Mouse (Mus musculus): ENCODE measurements around the gene Lsm11. TPM values are rescaled to one million over a fixed set of nuclear protein-coding genes. Genes with fewer than 3 reads are reported as not detected.

The Lsm11 gene
- 10 to 100 TPM; 71.1 to 85.1 TPM for total RNA-seq (2021)
- long read RNA-seq, experiment 1, full-length matches to known transcripts: 38 of 57 reads
- long read RNA-seq, experiment 1, partial matches to known transcripts: 0 of 57 reads
- long read RNA-seq, experiment 1, other reads (novel, unspliced or antisense): 19 of 57 reads
- long read RNA-seq, experiment 2, full-length matches to known transcripts: 48 of 71 reads
- long read RNA-seq, experiment 2, partial matches to known transcripts: 0 of 71 reads
- long read RNA-seq, experiment 2, other reads (novel, unspliced or antisense): 23 of 71 reads

DNA sequence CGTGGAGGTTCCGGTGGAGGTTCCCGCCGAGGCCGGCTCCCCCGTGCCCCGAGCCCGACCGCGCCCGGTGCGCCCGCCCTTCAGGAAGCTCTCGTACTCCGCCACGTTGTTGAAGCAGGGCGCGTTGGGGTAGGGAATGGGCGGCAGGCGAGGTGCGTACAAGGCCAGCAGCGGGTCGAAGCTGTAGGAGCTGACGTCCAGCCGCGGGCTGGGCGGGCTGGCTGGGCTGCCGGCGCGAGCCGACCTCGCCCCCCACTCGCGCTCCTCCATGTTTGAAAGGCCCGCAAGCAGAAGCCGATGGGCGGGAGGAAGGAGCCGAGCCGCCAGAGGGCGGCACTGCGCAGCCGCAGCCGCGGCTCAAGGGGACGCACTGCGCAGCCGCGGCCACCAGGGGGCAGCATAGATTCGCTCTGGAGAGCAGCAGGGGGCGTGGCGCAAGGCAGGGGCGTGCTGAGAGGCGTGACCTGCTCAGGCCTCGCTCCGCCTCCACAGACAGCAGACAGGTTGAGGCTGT lies at the start of gene Lsm11:
TSS of gene Lsm11 (minus strand) at position 293 of the 514 bp plus-strand sequence.
- intact Hi-C loops (cut with DNase I): loop anchor here (5.0 to 10.0 kb wide), 4 partner anchors 108 to 273 kb away; partner anchors contain the start of gene Gm12166
- peak; percentile 95 to 98 for DNase-seq (ENCODE audit: low spot score in 2 of 2)

DNA sequence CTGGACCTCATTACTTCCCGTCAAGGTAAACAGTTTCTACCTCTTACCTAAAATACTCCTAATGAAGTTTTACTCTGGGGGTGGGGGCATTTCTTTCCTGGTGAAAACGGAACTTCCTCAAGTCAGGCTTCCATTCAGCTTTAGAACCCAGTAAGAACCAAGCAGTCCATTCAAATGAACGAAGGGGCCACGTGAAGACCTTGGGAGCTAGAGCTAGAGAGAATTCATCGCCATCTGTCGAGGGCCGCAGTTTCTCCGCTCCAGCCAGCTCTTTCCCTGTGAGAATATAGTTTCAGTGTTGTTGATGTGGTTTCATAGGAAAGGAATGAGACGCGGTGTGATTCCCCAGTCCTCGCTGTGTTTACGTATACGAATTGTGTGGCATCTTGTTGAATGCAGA lies 47.4 kb upstream of the Lsm11 start:
- intact Hi-C loops (cut with DNase I): no loop called here
- no peak for DNase-seq (ENCODE audit: low spot score in 2 of 2)

DNA sequence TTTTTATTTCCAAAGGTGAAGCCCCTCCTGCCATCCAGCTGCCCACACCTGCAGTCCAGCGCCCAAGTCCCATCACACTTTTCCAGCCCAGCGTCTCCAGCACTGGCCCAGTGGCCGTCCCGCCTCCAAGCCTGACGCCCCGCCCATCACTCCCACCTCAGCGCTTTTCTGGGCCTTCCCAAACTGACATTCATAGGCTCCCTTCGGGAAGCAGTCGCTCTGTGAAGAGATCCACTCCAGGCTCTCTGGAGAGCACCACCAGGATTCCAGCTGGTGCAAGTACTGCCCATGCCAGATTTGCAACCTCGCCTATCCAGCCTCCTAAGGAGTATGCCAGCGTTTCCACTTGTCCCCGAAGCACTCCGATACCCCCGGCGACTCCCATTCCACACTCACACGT lies 46.9 kb upstream of the Lsm11 start:
- intact Hi-C loops (cut with DNase I): no loop called here
- no peak for DNase-seq (ENCODE audit: low spot score in 2 of 2)

DNA sequence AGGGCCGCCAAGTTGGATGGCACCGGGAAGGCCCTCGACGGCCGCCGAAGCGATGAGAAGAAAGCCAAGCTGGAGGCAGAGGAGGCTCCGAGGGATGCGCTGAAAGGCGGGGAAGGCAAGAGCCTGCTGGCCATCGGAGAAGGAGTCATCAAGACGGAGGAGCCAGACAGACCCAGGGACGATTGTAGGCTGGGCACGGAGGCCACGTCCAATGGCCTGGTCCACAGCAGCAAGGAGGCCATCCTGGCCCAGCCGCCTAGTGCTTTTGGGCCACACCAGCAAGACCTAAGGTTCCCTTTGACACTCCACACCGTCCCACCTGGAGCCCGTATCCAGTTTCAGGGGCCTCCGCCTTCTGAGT lies 36.1 kb upstream of the Lsm11 start:
- intact Hi-C loops (cut with DNase I): no loop called here
- DNase-seq (ENCODE audit: low spot score in 2 of 2): no peak

DNA sequence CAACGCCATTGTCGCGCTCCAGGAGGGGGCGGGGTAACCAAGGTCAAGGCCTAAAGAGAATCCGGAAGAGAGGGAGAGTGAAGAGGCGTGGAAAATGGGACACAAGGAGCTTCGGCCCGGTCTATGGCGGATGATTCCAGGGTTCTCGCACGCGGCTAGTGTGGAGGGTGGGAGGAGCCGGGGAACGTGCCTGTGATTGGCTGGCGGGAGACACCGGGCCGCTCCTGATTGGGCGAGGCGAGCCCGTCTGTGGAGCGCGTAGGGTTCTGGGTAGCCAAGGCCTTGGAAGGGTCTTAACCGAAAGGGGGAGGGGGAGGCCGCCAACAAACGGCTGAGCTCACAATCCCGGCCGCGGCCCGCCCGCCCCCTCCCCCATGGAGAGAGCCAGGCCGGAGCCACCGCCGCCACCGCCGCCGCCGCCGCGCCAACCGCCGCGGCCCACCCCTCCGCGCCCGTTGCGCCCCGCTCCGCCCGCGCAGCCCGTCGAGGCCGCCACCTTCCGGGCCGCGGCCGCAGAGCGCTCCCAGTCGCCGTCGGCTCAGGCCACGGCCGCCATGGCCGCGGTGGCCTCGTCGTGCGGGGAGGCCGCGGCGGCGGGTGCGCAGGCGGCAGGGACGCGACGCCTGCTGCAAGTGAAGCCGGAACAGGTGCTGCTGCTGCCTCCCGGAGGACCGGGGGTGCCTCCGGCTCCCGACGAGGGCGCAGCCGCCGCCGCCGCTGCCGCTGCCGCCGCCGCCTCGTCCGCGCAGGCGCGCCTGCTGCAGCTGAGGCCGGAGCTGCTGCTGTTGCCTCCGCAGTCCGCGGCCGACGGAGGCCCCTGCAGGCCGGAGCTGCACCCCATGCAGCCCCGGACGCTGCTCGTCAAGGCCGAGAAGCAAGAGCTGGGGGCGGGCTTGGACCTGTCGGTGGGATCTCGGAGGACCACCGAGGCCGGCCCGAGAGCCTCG lies 35.5 kb upstream of the Lsm11 start, which contains the start of gene Sox30:
TSS of gene Sox30 (plus strand) at position 365 of the 947 bp plus-strand sequence.
- DNase-seq (ENCODE audit: low spot score in 2 of 2): peak; percentile 59 to 60
- intact Hi-C loops (cut with DNase I): no loop called here

DNA sequence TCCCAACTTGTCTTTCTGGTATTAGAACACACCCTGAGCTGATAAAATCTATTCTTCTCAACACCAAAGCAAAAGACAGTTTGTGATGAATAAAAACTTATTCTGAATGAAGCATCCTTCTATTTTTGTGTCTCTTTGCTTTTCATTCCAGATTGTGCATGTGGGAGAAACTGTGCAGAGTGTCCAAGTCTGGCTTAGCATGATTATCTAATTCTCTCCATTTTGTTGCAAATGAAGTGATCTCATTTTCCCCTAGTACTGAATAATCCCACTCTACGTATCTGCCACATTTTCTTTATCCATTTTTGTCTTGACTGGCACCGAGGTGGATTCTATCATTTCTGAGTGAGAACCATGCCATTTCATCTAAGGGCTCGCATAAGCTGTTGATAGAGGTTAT lies 31.3 kb upstream of the Lsm11 start:
- DNase-seq (ENCODE audit: low spot score in 2 of 2): peak in 1 of 2 experiments; percentile 52
- intact Hi-C loops (cut with DNase I): no loop called here

DNA sequence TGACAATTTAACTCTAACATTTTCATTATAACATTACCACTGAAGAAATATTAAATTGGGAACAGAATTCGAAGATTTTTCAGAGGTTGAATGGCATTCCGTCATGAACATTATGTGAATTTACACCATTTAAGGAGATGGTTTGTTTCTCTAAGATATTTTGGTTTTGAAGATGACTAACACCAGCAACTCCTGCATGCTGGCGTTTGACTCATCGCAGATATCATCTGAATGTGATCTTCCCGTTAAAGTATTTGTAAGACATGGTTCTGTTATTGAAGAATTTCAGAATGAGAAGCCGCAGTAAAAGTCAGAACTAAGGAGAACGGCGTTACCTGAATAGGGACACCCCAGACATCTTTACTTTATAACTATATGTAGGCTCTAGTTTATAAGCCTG lies 29.7 kb upstream of the Lsm11 start:
- intact Hi-C loops (cut with DNase I): no loop called here

DNA sequence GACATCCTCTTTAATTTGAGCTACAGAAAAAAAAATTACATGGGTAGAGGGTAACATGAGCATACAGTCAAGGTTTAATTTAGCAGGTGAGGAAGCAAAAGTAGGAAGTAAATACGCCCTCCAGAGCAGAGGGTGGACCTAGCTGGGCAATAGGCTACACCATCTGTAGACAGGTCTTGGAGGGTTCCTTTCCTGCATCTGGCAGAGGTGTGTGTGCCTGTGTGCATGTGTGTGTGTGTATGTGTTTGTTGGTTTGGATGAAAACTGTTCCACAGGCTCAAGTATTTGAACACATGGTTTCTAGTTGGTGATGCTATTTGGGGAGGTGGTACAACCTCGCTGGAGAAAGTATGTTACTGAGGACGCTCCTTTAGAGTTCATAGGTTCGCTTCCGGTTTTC lies 28.9 kb upstream of the Lsm11 start:
- intact Hi-C loops (cut with DNase I): no loop called here

More for the DNA sequence above, 29.7 kb upstream of the Lsm11 start:
- no peak for DNase-seq (ENCODE audit: low spot score in 2 of 2)

DNA sequence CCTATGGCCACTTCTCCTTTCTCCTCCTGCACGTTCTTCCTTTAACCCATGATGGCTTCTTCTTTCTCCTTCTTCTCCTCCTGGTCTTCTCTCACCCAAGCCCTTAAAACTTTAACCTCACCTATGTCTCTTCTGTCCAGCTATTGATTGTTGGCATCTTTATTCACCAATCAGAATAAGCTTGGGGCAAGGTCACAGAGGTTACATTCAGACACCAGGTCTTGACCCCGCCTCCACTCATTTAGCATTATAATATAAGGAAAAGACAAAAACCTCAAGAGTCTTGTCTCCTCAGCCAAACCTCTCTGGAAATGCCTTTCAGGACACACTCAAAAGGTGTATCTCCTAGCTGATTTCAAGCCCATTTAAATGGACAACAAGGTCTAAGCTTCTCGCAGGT lies 23.7 kb upstream of the Lsm11 start:
- intact Hi-C loops (cut with DNase I): no loop called here
- no peak for DNase-seq (ENCODE audit: low spot score in 2 of 2)

More for the DNA sequence above, 28.9 kb upstream of the Lsm11 start:
- no peak for DNase-seq (ENCODE audit: low spot score in 2 of 2)

DNA sequence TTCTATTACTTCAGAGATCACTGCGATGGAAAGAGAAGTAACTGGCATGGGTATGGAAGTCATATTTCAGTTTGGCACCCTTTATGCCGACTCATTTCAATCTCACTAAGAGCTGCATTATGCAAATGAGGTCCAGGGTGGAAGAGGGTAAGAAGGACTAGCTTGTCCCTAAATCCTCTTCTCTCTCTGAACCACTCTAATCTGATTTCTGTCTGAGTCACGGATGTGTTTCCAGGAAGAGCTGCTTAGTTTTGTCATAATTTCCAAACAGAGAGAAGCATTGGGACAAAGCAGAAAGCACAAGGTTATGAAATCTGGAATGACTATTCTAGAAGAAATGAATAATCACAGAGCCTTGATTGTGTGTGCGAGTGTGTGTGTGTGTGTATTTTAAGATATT lies 22.2 kb upstream of the Lsm11 start:
- intact Hi-C loops (cut with DNase I): no loop called here
- DNase-seq (ENCODE audit: low spot score in 2 of 2): no peak

DNA sequence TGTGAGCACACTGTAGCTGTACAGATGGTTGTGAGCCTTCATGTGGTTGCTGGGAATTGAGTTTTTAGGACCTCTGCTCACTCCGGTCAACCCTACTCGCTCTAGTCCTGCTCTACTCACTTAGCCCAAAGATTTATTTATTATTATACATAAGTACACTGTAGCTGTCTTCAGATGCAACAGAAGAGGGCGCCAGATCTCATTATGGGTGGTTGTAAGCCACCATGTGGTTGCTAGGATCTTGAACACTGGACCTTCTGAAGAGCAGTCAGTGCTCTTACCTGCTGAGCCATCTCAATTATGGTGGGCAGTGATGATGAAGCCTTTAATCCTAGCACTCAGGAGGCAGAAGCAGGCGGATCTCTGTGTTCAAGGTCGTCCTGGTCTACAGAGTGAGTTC lies 15.3 kb upstream of the Lsm11 start:
- intact Hi-C loops (cut with DNase I): no loop called here
- DNase-seq (ENCODE audit: low spot score in 2 of 2): no peak

DNA sequence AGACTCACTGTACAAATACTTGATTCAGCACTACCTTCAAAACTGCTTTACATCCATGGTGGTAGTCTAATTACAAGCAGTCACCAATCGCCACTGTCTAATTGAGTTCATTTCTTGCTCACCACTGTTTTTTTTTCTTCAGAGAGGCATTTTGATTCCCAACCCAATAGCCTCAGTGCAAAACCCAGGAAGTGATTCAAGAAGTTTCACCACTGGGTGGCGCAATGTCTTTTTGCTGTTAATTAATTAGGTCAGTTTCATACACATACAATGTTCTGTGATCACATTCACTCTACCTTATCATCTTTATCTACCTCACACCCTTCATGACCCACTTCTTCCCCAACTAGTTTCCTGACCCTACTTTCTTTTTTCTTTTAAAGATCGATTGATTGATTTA lies 14.9 kb upstream of the Lsm11 start:
- peak in 1 of 2 experiments; percentile 35 for DNase-seq (ENCODE audit: low spot score in 2 of 2)
- intact Hi-C loops (cut with DNase I): no loop called here

DNA sequence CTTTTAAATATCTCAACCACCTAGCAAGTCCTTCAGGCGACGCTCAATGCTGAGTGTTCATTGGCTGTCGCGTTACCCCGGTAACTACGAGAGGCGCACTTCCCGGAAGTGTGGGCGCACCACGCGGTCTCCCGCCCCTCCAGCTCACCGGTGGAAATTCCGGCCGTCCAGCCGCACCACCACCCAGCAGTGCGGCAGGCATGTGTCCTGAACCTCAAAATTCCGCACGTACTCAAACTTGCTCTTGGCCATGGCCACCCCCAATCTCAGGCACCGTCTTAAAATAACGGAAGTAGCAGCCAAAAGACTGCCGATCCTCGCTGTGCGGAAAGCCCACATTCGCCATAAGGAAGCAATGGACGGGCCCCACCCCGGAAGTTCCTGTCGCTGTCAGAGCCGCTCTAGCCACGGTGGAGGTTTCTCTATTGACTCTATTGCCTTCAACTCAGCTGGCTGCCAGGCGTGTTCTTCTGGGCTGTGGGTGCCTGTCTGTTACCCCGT lies 10.4 kb upstream of the Lsm11 start, which contains the start of gene Thg1l:
TSS of gene Thg1l (minus strand) at position 368 of the 501 bp plus-strand sequence.
- peak; percentile 88 to 90 for DNase-seq (ENCODE audit: low spot score in 2 of 2)
- intact Hi-C loops (cut with DNase I): no loop called here

DNA sequence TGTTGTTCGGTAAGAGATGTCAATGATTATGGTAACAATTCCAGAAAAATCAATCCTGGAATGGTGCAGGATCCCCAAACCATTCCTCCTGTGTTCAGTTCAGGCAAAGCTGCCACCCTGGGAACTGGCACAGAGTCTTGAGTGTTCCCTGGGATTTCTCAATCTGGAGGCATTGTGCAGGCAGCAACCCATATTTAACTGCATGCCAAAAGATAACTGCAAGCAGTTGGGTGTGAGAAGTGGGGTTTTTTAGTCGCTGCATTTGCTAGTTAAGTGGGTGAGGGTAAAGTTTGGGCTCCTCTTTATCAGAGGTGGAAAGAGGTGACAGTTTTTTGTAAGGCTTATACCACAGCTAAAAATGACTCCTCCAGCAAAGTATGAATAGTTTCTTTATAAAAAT lies 2.8 kb upstream of the Lsm11 start:
- peak; percentile 46 to 59 for DNase-seq (ENCODE audit: low spot score in 2 of 2)
- intact Hi-C loops (cut with DNase I): loop anchor here (5.0 to 10.0 kb wide), 4 partner anchors 105 to 270 kb away; partner anchors contain the start of gene Gm12166

DNA sequence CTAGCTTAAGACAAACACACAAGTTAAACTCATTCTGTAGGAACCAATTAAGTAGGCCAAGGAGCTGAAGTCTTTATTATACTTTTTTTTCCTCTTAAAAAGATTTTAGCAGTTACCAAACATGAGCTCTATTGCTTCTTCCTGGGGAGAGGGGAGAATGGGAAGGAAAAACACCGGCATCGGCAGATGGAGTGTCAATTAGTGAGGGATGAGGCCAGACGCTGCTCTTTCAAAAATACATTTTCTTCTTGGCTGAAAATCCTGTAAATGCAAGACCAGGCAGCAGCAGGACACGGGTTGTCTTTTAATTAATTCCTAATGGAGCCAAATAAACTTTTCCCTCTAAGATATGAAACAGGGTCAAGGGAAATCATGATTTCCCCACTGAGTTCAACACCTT lies 2.1 kb upstream of the Lsm11 start:
- DNase-seq (ENCODE audit: low spot score in 2 of 2): no peak
- intact Hi-C loops (cut with DNase I): loop anchor here (5.0 to 10.0 kb wide), 4 partner anchors 106 to 271 kb away; partner anchors contain the start of gene Gm12166

DNA sequence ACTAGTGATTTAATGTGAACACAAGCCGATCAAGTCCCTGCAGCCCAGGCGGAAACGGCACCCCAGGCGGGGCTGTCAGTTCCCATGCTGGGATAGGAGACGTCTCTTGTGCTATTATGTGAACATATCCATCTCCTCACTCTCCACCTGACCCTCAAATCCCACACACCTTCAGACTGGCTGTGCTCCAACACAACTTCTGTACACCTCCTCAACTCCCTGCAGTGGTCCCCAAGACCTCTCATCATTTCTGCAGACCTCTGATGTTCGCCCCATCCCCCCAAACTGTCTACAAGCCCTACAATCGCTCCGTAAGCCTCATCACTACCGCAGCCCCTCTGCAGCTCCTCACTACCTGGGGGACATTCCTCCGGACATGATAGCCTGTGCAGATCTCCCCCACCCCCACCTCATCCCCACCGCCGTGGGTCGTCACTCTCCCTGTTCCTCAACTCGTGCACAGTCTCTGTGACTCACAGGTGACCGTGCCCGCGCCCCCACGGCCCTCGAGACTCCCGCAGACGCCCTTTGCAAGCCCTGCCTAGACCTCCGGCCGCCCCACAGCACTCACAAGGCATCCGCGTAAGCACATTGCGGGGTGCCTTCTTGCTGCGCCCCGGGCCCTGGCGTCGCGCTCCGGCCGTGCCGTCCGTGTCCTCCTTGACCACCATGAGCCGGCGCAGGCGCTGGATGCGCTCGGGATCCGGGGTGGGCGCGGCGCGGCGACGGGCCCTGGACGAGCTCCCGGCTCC lies 668 bp downstream of the Lsm11 start:
- intact Hi-C loops (cut with DNase I): loop anchor here (10.0 kb wide), 1 partner anchor 191 kb away; no protein-coding TSS in a partner anchor
- DNase-seq (ENCODE audit: low spot score in 2 of 2): peak; percentile 16 to 39

DNA sequence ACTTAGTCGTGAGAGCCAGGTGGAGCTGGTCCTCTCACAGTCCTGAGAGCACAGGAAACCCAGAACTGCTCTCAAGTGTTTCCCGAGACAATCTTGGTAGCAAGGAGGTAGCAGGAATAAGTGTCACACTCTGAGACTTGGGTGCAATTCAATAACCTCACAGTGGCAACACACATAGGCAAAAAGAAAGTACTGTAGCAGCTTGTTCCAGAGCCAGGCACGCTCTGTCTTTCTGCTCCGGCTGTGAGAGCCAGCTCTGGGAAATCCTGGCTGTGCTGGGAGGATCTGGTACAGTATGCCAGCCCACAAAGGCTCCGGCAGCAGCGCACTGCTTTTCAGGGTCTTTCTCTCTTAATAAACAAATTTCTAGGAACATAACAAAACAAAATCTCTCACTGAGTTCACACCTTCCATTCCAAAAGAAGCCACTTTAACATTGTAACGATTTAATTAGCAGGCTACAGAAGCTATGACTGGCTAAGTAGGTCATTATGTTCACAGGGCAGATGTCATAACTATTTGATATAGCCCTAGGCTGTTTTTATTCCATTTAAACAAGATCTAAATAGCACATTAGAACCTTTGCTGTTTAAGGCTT lies 1.5 kb downstream of the Lsm11 start:
- intact Hi-C loops (cut with DNase I): loop anchor here (10.0 kb wide), 1 partner anchor 192 kb away; no protein-coding TSS in a partner anchor

DNA sequence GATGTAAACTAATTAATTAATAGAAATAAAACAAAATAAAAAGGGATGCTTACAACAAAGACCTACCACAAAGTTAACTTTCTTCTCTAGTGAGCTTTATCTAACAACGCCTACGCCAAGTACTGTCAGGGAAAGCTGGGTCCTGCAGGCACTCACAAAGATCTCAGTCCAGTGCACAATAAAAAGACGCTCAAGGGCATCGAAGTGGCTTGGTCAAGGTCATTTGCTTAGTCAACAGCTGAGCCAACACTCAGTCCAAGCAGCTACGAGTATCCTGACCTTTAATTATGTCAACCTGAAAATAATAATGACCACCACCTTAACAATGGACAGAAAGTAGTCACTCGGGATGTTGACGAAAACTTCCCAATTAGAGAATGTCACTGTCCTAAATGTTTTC lies 2.5 kb downstream of the Lsm11 start:
- no peak for DNase-seq (ENCODE audit: low spot score in 2 of 2)
- intact Hi-C loops (cut with DNase I): loop anchor here (10.0 kb wide), 1 partner anchor 193 kb away; no protein-coding TSS in a partner anchor

More for the DNA sequence above, 1.5 kb downstream of the Lsm11 start:
- DNase-seq (ENCODE audit: low spot score in 2 of 2): peak; percentile 66 to 79

All from left cerebral cortex, postnatal 14 days (tissue).